Mouse (Mus musculus) lung, postnatal 36 days (tissue): ENCODE measurements around the gene Gemin5.

Experiments used
- DNase-seq: peaks from one replicate; pipeline ENCODE4 v3.0.0; 2022; ENCODE audit warnings: mixed read lengths

Gemin5 gene

DNA sequence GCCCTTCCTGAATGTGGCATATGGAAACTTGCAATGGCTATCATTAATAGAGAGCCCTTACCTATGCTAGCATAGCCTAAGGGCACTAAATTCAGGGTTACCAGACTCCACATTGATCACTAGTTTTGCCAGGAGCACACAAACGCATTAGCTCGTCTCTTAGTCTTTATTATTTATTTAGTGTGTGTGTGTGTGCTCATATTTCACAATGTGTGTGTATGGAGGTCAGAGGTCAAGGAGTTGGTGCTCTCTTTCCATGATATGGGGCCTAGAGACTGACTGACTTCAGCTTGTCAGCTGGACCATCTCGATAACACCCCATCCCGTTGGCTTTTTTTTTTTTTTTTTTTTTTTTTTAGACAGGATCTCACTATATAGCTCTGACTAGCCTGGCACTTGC lies 1.3 kb upstream of the Gemin5 start:
- no peak for DNase-seq

DNA sequence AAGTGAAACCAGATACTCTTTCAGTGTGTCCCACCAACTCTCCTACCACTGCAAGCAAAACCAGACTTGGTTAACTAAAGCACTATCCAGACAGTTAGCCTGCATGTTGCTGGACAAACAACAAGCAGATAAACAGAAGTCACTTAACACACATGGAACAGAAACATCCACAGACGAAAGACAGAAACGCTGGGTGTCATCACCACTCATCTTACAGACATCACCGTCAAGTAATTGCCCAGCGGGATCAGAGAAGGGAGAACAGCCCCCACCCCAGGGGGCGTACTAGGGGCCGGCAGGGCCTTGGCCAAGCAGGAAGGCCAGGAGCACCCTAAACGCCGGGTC lies 545 bp downstream of the Gemin5 start:
- no peak for DNase-seq

DNA sequence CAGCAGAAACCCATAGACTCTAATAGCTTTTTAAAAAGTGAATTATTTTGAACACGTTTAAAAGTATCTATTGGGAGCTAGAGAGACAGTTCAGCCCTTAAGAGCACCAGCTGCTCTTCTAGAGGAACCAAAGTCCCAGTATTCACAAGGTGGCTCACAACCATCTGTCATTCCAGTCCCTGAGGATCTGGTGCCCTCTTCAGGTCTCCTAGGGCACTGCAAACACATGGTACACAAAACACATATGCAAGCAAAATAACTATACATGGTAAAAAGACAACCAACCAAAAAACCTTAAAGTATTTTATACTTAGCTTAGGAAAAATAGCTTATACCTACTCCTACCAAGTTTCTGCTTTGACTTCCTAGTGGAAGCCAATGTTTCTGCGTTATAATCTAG lies 3.3 kb downstream of the Gemin5 start:
- no peak for DNase-seq

DNA sequence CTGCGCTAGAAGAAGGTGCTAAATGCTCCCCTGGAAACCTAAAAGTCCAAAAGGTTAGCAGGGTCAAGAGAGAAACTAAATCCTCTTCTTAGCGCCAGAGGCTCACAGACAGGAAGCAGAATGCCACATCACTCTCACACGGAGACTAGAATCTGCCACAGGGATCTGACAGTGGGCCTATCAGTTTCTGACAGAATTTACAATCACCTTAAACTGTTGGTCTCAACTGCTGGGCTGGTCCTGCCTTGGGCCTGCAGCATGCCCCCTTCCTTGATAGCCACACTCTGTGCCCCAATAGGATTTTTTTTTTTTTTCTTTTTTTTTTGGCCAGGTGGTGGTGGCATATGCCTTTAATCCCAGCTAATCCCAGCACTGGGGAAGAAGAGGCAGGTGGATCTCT lies 11.5 kb downstream of the Gemin5 start:
- no peak for DNase-seq

DNA sequence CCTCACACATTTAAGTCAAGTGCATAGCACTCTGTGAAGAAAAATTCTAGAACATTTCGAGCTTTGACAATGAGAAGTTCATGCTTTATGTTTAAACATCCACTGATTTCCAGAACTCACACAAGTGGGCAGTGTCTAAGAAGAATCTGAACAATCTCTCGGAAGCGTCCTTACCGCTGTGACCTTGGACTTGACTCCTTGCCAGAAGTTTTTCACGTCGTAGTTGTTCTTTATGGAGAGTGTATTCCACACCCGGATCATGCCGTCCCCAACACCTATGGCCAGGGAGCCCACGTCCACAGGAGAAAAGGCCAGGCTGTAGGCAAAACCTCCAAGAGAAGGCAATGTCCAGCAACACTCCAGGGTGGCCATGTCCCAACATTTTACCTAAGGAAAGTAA lies 12.9 kb downstream of the Gemin5 start:
- no peak for DNase-seq

DNA sequence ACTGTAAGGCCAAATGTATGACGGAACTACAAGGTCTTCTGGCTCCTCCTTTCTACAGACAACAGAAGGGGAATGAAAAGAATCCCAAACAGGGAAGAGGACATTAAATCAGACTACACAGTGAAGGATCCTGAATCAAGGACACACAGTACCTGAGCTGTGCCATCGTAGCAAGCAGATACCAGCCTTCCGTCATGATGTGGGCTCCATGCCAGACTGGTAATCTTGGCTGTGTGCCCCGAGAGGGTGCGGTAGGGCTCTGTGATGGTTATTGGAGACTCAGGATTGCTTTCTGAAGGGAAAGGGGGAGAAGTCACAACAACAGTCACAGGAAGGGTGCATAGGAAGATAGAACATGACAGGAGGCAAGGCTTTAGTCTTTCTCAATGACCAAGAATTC lies 22.1 kb downstream of the Gemin5 start:
- no peak for DNase-seq

DNA sequence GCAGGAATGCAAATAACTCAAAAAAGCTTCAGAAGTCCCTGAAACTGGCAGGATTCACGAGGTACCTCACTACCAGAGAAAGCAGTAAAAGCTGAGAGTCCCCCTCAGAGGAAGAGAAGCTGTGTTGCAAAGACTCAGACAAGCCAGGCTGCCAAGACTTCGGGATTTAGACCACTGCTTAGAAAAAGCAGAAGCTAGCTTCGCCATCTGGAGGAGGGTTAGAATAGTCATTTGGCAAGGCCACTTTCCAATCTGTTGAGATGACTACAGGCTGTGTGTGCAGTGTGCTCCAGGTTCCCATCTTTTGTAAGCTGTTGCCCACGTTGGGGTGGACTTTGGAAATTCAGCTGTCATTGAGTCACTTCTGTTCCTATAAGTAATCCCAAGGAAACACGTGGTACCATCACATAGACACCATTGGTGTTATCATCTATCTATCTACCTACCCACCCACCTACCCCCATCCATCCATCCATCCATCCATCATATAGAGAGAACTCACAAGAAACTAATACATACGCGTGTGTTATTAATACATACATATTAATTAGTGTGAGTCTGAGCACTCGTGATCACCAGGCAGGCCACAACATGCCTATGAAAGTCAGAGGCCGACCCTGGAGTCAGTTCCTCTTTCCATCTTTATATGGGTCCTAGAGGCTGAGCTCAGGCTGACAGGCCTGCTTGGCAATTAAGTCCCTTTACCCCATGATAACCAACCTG lies 24.5 kb downstream of the Gemin5 start:
- DNase-seq = no peak

DNA sequence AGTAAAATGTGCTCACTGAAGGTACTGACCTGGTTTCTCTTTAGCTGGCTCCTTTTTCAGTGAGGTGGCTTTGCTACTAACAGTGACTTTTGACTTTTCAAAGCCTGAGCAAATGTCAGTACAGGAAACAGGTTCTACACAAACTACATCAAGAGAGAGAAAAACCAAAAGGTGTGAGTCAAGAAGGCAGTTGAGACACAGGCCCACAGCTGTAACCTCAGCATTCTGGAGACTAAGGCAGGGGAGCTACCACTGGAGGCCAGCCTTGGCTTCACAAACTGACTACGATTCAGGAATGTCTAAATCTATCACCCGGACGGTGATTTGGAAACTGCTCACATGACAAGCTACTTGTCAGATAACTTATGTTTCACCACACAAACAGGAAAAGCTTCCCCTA lies 28.9 kb downstream of the Gemin5 start:
- peak; percentile 8 for DNase-seq

DNA sequence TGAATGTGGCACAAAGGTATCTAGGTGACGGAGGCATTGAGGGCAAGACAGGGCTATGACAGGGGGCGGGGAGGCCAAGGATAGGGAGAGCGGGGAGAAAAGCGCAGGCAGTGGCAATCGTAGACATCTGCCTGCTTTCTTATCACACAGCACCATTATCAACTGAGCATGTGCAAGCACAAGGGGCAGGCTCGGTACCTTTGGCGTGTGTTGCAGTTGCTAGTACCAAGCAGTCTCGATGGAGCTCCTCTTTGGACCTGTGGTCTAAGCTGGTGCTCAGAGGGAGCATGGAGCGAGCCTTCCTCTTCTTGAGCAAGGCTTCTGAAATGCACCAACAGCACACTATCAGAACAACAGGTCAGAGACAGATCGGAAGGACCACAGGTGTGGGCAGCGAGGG lies 29.5 kb downstream of the Gemin5 start:
- no peak for DNase-seq

DNA sequence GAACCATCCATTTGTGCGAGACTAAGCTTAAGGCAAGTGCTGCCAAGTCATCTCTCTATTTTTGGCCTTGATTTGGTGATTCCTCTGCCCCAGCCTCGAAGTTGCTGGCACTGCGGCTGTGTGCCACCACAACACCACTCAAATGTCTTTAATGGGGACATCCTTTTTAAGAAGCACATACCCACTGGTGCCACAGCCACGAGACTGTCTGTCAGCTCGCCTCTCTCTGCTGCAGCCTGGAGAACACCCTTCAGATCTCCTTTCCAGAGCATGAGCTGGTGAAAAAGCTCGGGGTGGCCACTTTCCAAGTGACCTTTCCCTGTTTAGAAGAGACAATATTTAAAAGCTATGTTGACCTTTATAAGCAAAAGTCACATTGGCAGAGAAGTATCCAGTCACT lies 31.7 kb downstream of the Gemin5 start:
- DNase-seq = no peak

DNA sequence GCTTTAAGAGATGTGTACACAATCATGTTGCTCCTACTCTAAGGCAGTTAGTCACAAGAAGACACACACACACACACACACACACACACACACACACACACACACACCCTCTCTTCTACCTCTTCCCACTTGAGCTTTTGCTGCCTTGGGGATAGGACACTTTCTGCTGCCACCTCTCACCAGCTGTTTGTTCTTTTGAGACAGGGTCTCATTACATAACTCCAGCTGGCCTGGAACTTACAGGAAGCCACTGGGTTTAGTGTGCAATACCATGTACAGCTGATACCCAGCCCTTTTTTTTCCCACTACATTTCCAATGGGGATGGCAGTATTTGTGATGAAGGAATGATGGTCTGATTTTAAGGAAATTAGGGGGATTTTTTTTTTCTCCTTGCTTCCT lies 33.0 kb downstream of the Gemin5 start:
- peak; percentile 6 for DNase-seq

DNA sequence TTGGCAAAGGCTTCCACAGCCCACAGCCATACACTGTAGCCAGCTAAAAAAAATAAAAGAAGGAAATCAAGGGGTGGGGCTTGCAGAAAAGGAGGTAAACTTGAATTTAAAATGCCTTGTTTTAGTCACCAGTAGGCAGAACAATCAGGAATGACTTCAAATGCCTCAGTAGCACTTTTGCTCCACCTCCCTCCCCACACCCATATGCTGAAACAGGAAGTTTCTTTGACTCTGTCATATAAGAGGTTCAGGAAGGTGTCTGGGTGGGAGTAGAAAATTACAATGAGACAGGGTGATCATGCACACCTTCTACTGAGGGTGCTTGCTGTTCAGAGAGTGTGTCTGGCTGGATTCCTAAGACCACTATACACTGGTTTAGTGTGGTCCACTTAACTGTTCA lies 33.5 kb downstream of the Gemin5 start:
- DNase-seq = no peak

DNA sequence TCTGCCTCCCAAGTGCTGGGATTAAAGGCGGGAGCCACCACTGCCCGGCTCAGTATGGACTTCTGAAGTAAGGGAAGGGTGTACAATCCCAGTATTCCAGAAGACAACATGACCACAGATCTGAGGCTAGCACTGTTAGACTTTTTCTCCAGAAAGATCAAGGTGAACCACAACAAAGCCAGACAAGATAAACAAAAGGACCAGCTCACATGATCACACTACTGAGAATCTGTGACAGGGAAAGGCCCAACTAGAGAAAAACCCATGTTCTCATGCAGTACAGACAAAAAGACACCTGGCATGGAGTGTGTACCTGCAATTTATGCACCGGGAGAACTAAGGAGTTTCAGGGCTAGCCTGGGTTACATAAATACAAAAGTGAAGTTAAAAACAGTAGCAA lies 36.3 kb downstream of the Gemin5 start:
- DNase-seq = no peak

DNA sequence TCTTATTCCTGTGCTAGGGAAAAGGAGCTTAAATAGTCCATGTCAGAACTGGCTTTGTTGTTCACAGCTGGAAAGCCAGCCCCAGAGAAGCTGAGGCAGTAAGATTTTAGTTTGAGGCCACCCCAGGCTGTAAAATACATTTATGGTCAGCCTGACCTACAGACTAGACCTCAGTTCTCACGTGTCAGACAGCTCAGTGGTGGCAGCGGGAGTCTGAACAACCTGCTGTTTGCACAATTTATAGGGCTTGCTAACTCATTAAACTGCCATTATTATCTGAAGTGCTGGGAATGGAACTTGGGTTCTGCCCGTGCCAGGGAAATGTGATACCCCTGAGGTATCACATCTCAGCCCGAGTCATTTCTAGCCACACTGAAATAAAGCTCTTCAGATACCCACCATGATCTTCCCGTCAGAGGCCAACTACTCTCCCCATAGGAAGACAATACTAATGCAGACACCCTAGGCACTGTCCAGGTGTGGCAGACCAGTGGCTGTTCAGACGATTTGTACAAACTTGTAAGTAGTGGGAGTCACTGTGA lies 39.0 kb downstream of the Gemin5 start:
- DNase-seq = no peak

DNA sequence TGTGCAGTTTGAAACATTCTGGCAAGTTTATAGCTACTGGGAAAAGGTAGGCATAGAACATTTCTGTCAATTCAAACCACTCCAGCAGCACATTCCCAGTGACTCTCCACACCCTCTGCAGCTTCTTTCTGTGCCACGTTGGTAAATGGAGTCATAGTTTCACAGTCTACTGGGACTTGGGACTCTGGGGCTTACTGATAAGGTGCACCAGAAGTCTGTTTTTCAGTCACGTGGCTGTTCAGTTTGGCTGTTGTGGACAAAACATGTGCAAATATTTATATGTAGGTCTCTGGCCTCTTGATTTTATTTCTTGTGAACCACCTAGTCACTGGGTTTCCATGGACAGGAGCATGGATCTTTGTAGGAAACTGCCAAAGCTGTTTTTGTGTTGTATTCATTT lies 40.8 kb downstream of the Gemin5 start:
- no peak for DNase-seq

DNA sequence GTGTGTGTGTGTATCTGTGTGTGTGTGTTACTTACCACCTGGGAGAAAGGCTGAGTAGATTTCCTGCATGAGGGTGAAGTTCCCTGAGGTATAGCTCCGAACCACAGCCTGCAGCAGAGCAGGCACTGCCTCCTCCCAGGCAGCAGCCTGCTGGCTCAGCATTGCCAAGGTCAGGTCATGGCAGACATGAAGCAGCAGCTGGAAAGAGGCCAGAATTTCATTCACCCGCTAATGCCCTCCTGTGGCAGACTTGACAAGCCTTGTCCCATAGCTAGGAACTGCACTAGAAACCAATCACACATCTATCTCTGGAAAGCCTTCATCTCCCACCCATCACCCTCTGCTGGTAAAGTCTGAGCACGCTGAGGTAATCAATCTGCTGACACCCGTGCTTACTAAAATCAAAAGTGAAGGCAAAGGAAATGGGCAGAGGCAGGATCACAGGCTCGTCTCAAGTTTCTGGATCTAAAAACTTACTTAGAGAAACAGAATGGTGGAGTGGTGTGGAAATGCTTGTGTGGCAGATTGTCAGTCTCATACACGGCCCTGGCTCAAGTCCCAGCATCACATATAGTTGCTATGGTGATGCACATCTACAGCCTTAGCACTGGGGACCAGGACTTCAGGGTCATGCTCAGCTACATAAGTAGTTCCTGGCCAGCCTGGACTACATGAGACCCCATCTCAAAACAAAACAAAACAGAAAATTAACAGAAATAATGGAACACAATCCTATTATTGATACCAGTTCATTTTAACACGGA lies 41.8 kb downstream of the Gemin5 start:
- DNase-seq = peak; percentile 59

DNA sequence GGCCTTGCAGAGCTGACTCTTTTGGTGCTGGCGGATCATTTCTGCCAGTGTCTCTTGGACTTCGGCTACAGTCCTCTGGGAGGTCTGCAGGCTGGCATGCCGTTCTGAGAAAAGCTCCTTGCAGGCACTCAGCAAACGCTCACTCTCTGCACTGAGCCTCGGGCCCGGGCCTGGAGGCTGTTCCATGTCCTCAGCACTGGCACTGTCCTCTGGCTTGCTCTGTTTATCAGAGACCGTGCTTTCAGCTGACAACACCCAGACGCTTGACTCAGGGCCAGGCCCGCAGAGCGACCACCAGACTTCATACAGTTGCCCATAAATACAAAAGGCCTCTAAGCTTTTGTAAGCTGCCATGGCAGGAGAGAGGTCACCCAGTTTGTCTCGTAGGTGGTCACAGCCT lies 43.3 kb downstream of the Gemin5 start:
- no peak for DNase-seq

DNA sequence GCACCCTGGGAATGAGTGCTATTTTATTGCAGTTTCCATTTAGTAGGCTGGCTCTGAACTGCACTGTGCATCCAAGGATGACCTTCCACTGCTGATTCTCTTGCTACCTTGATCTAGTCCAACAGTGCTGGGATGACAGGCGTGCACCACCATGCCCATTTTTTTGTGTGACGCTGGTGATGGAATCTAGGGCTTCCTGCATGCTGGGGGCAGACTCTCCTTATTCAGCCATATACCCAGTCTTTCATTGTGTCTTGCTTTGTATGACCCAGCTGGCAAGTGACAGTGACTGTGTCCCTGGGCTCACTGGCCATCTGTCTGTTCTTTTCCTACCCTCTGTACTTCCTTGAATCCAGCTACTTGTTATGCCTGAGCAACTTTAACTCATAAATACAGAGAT lies 44.6 kb downstream of the Gemin5 start:
- DNase-seq = no peak

DNA sequence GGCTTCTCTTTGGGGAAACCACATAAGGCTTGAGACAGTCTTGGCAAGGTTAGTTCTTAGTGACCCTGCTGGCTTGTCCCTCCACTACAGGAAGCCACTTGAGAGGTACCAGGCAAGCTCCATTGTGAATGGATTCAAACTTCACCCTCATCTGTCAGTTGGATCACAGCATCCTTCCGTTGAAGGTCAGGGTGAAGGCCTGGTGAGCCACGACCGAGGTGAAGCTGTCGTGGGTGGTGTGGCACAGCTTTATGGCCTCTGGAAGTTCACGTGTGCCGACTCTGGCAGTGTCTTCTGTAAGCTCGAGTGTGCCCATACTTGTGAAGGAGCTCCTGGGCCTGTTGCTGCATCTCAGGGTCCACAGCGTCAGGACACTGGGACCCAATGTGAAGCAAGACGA lies 47.0 kb downstream of the Gemin5 start:
- DNase-seq = no peak

DNA sequence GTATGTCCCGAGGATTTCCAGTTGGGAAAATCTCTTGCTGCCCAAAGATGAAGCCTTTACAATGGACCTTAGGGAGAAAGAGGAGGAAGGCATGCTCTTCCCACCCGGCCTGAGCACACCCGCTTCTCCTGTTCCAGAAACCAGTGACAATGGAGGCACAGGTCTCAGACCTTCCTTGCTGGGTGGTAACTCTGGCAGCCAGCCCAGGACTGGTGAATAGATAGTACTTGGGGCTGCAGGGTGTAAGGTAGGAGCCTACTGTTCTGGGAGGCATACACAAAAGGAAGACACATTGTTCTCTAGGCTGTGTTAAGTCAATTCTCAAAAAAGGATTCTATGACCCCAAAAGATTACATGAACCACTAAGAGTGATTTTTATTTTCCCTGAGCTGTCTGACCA lies 47.7 kb downstream of the Gemin5 start:
- DNase-seq = no peak

DNA sequence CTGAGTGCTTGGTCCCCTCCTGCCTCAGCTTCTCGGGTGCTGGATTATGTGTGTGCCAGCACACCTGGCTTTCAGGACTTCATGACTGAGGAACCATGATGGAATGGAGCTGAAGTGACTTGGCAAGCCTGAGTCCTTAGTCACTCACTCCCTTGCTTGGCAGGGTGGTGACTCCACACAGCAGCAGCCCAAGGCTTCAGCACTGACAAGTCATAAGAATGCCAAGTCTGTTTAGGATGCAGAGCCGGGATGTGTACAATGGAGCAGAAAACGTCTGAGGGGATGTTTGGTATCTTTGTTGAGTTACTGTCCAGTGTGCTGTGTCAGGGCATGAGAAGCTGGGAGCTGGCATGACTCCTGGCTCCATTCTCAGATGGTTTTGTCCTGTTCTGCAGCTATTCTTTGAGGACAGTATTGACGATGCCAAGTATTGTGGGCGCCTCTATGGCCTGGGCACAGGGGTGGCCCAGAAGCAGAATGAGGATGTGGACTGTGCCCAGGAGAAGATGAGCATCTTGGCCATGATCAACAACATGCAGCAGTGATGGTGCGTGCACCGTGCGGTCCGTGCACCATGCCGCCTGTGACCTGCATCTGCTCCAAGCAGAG lies 51.2 kb downstream of the Gemin5 start:
- DNase-seq = no peak

DNA sequence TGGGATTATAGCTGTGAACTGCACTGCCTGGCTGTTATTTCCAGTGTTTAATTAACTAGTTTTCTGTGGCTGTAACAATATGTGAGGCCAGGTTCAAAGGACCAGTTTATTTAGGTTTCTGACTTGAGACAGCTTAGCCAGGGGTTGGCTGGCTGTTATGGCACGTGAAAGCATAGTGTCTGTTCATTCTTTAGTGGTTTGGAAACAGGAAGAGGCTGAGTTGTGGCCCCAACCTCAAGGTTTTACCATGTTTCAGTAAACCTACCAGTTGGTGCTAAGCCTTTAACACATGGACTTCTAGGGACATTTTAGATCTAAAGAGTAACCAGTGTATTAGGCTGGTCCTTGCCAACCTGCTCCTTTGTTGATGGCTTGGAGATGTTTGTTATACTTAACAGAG lies 51.8 kb downstream of the Gemin5 start:
- no peak for DNase-seq

DNA sequence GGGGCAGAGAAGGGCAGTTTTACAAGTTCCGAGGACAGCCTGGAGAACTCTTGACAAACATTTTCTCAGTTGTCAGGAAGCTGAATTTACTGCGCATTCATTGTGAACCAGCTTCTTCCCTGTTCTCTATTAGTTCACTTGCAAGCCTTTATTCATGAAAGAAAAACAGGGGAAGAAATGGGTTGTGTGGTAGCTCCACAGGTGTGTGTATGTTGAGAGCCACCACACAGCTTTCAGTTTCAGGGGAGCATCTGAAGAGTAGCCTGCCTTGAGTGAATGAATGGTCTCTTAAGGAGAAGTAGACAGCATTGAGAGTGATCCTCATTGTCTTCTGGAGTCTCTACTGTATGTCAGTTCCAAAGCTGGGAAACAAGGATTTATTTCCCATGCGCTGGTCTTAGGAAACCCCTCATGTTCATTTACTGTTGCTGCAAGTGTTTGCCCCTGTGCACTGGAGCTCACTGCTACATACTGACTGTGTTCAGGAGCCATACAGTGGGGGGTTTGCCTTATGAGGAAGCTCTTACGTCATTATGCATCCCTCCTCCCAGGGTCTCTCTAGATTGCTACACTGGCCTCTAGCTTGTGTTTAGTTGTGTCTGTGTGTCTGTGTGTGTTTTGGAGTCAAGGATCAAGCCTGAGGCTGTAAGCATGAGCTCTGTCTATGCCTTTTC lies 60.5 kb downstream of the Gemin5 start:
- DNase-seq = no peak

DNA sequence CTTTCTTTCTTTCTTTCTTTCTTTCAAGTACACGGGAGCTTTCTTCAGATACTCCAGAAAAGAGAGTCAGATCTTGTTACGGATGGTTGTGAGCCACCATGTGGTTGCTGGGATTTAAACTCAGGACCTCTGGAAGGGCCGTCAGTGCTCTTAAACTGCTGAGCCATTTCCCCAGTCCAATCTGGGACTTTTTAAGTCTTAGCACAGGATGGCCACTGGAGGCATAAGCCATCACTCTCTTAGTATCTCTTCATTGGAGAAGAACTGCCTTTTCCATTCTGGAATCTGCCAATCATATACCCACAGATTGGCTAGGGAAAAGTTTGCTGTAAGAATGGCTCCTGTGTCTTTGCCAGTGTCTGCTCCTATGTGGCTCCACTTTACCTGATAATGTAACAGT lies 61.3 kb downstream of the Gemin5 start:
- no peak for DNase-seq
